Mouse (Mus musculus) leukemia stem cell, adult 10-12 weeks (primary cell): ENCODE results near the gene 3110001I22Rik. TPM values are rescaled to one million over a fixed set of nuclear protein-coding genes. Genes with fewer than 3 reads are reported as not detected.

Experiments
- polyA plus RNA-seq: library from polyadenylated mRNA; stranded (reverse); fragments of >175 nt; gene quantifications from 2 replicates; pipeline ENCODE4 v1.2.3, GENCODE M21; 2012; ENCODE audit warnings: low replicate concordance

Gene 3110001I22Rik
- 0.38 TPM in 1 of 2 replicates, not detected in the other for polyA plus RNA-seq

DNA sequence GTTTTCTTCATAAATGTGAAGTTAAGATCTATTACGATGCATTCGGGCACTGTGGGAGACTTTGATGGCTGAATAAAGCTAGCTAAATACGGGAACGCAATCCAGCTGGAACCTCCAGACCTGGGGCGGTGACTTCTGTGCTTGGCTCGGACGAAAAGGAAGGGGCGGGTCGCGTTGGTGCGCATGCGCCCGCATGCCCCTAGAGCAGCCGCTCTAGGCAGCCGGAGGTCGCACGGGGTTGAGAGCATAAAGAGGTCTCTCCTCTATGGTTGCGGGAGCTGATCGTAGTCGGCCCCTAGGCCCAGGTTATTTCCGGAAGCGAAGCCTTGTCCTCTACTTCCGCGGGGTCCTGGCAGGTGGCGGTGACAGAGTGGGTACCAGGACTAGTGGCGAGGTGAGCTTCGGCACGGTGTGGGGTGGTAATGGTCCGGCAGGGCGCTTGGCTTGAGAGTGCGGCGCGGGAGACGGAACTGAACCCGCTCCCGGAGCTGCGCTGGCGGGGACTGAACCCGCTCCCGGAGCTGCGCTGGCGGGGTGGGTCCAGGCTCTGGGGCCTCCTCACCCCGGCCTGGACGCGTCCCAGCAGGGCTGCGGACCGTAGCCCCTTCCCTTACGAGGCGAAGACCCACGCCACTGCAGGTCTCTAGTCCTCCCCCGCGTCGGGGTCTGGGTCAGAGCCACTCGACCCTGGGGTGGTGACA, at the start of gene 3110001I22Rik, which contains the start of gene Bfar:
TSS of gene 3110001I22Rik (plus strand) at position 245 of the 701 bp plus-strand sequence.
TSS of gene Bfar (plus strand) at position 174 of the 701 bp plus-strand sequence.

GRCm38 (mm10) chr16:13667878-13668343, 3.8 kb upstream of the 3110001I22Rik start, which contains the start of gene Parn:
Parn (minus strand) TSS chr16:13668170.

Other genes starting within 250 kb of the 3110001I22Rik start
- 18.0 and 39.6 TPM in 2 replicates for gene Parn, start 3.8 kb upstream of the 3110001I22Rik start, polyA plus RNA-seq
- 2.1 and 5.6 TPM in 2 replicates for gene Bfar, start 71 bp upstream of the 3110001I22Rik start, polyA plus RNA-seq
- not detected in 2 replicates for gene Pla2g10, start 59.1 kb downstream of the 3110001I22Rik start, polyA plus RNA-seq
- gene Rrn3, start 108.8 kb downstream of the 3110001I22Rik start, polyA plus RNA-seq, result 6.6 and 39.2 TPM in 2 replicates
- gene Ntan1, start 146.9 kb downstream of the 3110001I22Rik start, polyA plus RNA-seq, result 7.9 and 12.3 TPM in 2 replicates
- gene Pdxdc1, start 231.2 kb downstream of the 3110001I22Rik start, polyA plus RNA-seq, result 9.2 and 16.2 TPM in 2 replicates
- gene Mpv17l, start 231.2 kb downstream of the 3110001I22Rik start, polyA plus RNA-seq, result not detected in 2 replicates